Mouse (Mus musculus): ENCODE results near the gene Slc25a12. TPM values are rescaled to one million over a fixed set of nuclear protein-coding genes. Genes with fewer than 3 reads are reported as not detected.

The Slc25a12 gene
- polyA plus RNA-seq, 1 experiment from 2014 or later: 32.5 TPM

- H3K4me3 ChIP-seq (ENCODE audit: low read length): no peak overlapping the region
- H3K27me3 ChIP-seq (ENCODE audit: control insufficient read depth, insufficient read depth, low read depth, low read length): no peaks in the 10 kb centered on the region
- peaks cover 18% of the 10 kb centered on the region for H3K4me1 ChIP-seq (replicated peaks; ENCODE audit: control insufficient read depth, insufficient read depth, low read length)
- no peaks in the 10 kb centered on the region for H3K9me3 ChIP-seq (ENCODE audit: control insufficient read depth, low read length)
- H3K9ac ChIP-seq (ENCODE audit: low read length): no peak overlapping the region
- peak overlapping the region; percentile 61 for H3K27ac ChIP-seq (ENCODE audit: low read length)
- peak; percentile 92 for ATAC-seq (ENCODE audit: low read depth)
- H3K4me2 ChIP-seq (ENCODE audit: low read depth, low read length): no peak overlapping the region
- 0 out of 2 replicates have a peak, but pooled peaks cover 2% of the 10 kb centered on the region for H3K36me3 ChIP-seq (ENCODE audit: control insufficient read depth, insufficient read depth, low read length)
These were observed 64.3 kb downstream of the Slc25a12 start for GRCm38 (mm10) chr2:71303221-71303620.

DNA sequence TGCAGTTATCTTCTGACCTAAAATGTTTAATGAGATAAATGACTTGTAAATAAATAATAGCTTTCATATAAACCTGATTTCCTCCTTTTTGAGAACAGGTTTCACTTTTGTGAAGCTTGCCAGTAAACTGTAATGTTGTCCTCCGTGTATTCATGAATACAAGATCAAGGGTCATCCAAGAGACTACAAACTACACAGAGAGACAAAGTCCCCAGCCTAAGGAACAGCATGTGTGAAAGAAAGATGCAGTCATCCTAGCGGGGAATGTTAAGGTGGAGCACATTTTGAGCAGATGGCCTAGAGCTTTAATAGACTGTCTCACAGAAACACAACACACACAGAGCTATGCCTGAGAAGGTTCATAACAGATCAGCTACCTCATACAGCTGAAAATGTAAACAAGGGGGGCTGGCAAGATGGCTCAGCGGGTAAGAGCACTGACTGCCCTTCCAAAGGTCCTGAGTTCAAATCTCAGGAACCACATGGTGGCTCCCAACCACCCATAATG lies 65.3 kb downstream of the Slc25a12 start:
- Histone ChIP-seq H3K4me1 (replicated peaks; ENCODE audit: control insufficient read depth, insufficient read depth, low read length) (peaks cover 18% of the 10 kb centered on the region), H3K4me2 (ENCODE audit: low read depth, low read length) (no peak overlapping the region), H3K4me3 (ENCODE audit: low read length) (no peak overlapping the region), H3K27me3 (ENCODE audit: control insufficient read depth, insufficient read depth, low read depth, low read length) (no peaks in the 10 kb centered on the region), H3K9ac (ENCODE audit: low read length) (no peak overlapping the region), H3K9me3 (ENCODE audit: control insufficient read depth, low read length) (no peaks in the 10 kb centered on the region), H3K27ac (ENCODE audit: low read length) (no peak overlapping the region), H3K36me3 (ENCODE audit: control insufficient read depth, insufficient read depth, low read length) (0 out of 2 replicates have a peak, but pooled peaks cover 2% of the 10 kb centered on the region)
- WGBS: 65% methylated on average over 3 of the region's 3 CpGs
- no peak for ATAC-seq (ENCODE audit: low read depth)

DNA sequence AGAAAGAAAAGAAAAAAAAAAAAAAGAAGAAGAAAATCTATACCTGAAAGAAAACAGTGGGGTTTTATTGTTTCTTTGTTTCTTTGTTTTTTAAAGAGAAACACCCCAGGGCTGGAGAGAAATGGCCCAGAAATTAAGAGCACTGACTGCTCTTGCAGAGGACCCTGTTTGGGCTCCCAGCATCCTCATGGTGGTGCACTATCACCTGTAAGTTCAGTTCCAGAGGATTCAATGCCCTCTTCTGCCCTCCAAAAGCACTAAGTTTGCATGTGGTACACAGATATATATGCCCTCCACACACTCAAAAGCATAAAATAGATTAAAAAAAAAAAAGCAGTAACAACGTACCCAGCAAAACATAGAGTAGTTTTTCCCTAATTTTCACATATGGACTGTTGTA lies 68.8 kb downstream of the Slc25a12 start:
- no peak overlapping the region for H3K4me3 ChIP-seq (ENCODE audit: low read length)
- no peaks in the 10 kb centered on the region for H3K27me3 ChIP-seq (ENCODE audit: control insufficient read depth, insufficient read depth, low read depth, low read length)
- H3K27ac ChIP-seq (ENCODE audit: low read length): no peak overlapping the region
- no peak overlapping the region for H3K9ac ChIP-seq (ENCODE audit: low read length)
- no peak overlapping the region for H3K4me2 ChIP-seq (ENCODE audit: low read depth, low read length)
- H3K36me3 ChIP-seq (ENCODE audit: control insufficient read depth, insufficient read depth, low read length): no peaks in the 10 kb centered on the region
- WGBS: 90% methylated on average over 1 of the region's 1 CpGs
- no peak for ATAC-seq (ENCODE audit: low read depth)
- 0 out of 2 replicates have a peak, but pooled peaks cover 5% of the 10 kb centered on the region for H3K4me1 ChIP-seq (replicated peaks; ENCODE audit: control insufficient read depth, insufficient read depth, low read length)
- H3K9me3 ChIP-seq (ENCODE audit: control insufficient read depth, low read length): no peaks in the 10 kb centered on the region

- no peak overlapping the region for H3K4me2 ChIP-seq (ENCODE audit: low read depth, low read length)
- no peaks in the 10 kb centered on the region for H3K27me3 ChIP-seq (ENCODE audit: control insufficient read depth, insufficient read depth, low read depth, low read length)
- no peak overlapping the region for H3K27ac ChIP-seq (ENCODE audit: low read length)
- H3K36me3 ChIP-seq (ENCODE audit: control insufficient read depth, insufficient read depth, low read length): no peaks in the 10 kb centered on the region
- ATAC-seq (ENCODE audit: low read depth): no peak
- no peaks in the 10 kb centered on the region for H3K4me1 ChIP-seq (replicated peaks; ENCODE audit: control insufficient read depth, insufficient read depth, low read length)
- H3K9me3 ChIP-seq (ENCODE audit: control insufficient read depth, low read length): no peaks in the 10 kb centered on the region
- no peak overlapping the region for H3K9ac ChIP-seq (ENCODE audit: low read length)
- 45% methylated on average over 1 of the region's 1 CpGs for WGBS
- no peak overlapping the region for H3K4me3 ChIP-seq (ENCODE audit: low read length)
These were observed 70.0 kb downstream of the Slc25a12 start for GRCm38 (mm10) chr2:71297501-71297900.

DNA sequence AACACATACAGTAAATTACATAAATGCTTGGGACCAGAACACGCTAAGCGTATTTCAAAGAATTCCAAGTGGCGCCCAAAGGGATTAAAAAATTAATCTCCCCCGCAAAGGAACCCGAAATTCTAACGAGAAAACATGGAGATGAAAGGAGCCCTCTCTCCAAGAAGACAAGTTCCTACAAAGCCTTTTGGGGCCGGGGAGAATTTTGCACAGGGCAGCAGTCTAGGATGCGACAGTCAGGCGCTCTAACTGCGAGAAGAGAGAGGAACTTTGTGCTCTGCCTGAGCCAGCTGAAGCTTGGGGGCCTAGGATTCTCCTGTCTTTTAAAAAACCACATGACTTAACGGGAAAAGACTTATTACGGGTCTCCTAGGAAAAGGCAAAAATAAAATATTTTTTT lies 71.7 kb downstream of the Slc25a12 start:
- no peak overlapping the region for H3K9ac ChIP-seq (ENCODE audit: low read length)
- no peaks in the 10 kb centered on the region for H3K36me3 ChIP-seq (ENCODE audit: control insufficient read depth, insufficient read depth, low read length)
- H3K4me1 ChIP-seq (replicated peaks; ENCODE audit: control insufficient read depth, insufficient read depth, low read length): no peaks in the 10 kb centered on the region; the same call in 1 of the 2 replicates
- no peak overlapping the region for H3K4me3 ChIP-seq (ENCODE audit: low read length)
- no peak overlapping the region for H3K27ac ChIP-seq (ENCODE audit: low read length)
- no peak for ATAC-seq (ENCODE audit: low read depth)
- H3K9me3 ChIP-seq (ENCODE audit: control insufficient read depth, low read length): no peaks in the 10 kb centered on the region
- H3K4me2 ChIP-seq (ENCODE audit: low read depth, low read length): no peak overlapping the region
- WGBS: 87% methylated on average over 12 of the region's 12 CpGs
- H3K27me3 ChIP-seq (ENCODE audit: control insufficient read depth, insufficient read depth, low read depth, low read length): no peaks in the 10 kb centered on the region

- no peak overlapping the region for H3K27ac ChIP-seq (ENCODE audit: low read length)
- no peaks in the 10 kb centered on the region for H3K36me3 ChIP-seq (ENCODE audit: control insufficient read depth, insufficient read depth, low read length)
- H3K27me3 ChIP-seq (ENCODE audit: control insufficient read depth, insufficient read depth, low read depth, low read length): no peaks in the 10 kb centered on the region
- no peak overlapping the region for H3K9ac ChIP-seq (ENCODE audit: low read length)
- H3K4me2 ChIP-seq (ENCODE audit: low read depth, low read length): no peak overlapping the region
- no peaks in the 10 kb centered on the region for H3K9me3 ChIP-seq (ENCODE audit: control insufficient read depth, low read length)
- no peak overlapping the region for H3K4me3 ChIP-seq (ENCODE audit: low read length)
- WGBS: 19% methylated on average over 7 of the region's 7 CpGs
- ATAC-seq (ENCODE audit: low read depth): no peak
- H3K4me1 ChIP-seq (replicated peaks; ENCODE audit: control insufficient read depth, insufficient read depth, low read length): peaks cover 3% of the 10 kb centered on the region; the same call in 1 of the 2 replicates
These were observed 73.1 kb downstream of the Slc25a12 start for GRCm38 (mm10) chr2:71294489-71294888.

DNA sequence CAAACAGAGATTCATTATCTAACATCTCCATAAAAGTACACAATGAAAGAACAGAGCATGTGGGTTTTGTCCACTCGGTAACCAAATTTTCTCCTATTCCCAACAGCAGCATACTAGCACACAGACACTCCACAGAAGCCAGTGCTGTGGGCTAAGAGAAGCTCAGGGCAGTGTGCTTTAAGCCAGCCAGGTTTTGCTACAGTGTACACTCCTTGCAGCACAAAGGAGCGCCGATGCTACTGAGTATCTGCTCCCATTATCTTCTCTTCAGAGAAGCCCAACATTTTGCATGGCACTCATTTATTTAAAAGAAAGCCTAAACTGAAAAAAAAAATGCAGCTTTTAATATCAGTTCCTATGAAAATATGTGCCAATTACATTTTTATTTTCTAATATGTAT lies 73.6 kb downstream of the Slc25a12 start:
- H3K27me3 ChIP-seq (ENCODE audit: control insufficient read depth, insufficient read depth, low read depth, low read length): no peaks in the 10 kb centered on the region
- WGBS: 63% methylated on average over 3 of the region's 3 CpGs
- H3K27ac ChIP-seq (ENCODE audit: low read length): no peak overlapping the region
- no peaks in the 10 kb centered on the region for H3K9me3 ChIP-seq (ENCODE audit: control insufficient read depth, low read length)
- H3K36me3 ChIP-seq (ENCODE audit: control insufficient read depth, insufficient read depth, low read length): no peaks in the 10 kb centered on the region
- H3K4me1 ChIP-seq (replicated peaks; ENCODE audit: control insufficient read depth, insufficient read depth, low read length): peaks cover 3% of the 10 kb centered on the region; the same call in 1 of the 2 replicates
- H3K4me3 ChIP-seq (ENCODE audit: low read length): no peak overlapping the region
- ATAC-seq (ENCODE audit: low read depth): no peak
- no peak overlapping the region for H3K4me2 ChIP-seq (ENCODE audit: low read depth, low read length)
- no peak overlapping the region for H3K9ac ChIP-seq (ENCODE audit: low read length)

DNA sequence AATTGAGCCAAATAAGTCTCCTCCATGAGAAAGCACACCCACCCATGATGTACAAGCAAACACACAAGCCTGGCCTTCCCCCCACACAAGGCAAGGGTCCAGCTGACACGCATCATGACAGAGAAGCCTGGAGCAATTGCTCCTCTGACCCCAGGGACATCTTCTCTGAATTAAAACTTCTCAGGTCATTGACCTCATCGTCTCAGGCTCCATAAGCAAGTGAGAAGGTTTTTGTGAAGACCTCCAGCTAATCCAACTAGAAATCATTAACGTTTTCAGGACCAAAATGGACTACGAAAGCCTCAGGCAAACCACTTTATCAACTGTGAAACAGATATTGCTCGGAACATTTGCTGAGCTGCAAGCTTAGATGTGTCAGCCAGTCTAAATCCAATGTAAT lies 76.0 kb downstream of the Slc25a12 start:
- Histone ChIP-seq H3K9ac (ENCODE audit: low read length) (no peak overlapping the region), H3K36me3 (ENCODE audit: control insufficient read depth, insufficient read depth, low read length) (no peaks in the 10 kb centered on the region), H3K27ac (ENCODE audit: low read length) (no peak overlapping the region), H3K9me3 (ENCODE audit: control insufficient read depth, low read length) (no peaks in the 10 kb centered on the region), H3K27me3 (ENCODE audit: control insufficient read depth, insufficient read depth, low read depth, low read length) (no peaks in the 10 kb centered on the region), H3K4me3 (ENCODE audit: low read length) (no peak overlapping the region), H3K4me2 (ENCODE audit: low read depth, low read length) (no peak overlapping the region), H3K4me1 (replicated peaks; ENCODE audit: control insufficient read depth, insufficient read depth, low read length) (peaks cover 3% of the 10 kb centered on the region; the same call in 1 of the 2 replicates)
- no peak for ATAC-seq (ENCODE audit: low read depth)
- 56% methylated on average over 5 of the region's 5 CpGs for WGBS

DNA sequence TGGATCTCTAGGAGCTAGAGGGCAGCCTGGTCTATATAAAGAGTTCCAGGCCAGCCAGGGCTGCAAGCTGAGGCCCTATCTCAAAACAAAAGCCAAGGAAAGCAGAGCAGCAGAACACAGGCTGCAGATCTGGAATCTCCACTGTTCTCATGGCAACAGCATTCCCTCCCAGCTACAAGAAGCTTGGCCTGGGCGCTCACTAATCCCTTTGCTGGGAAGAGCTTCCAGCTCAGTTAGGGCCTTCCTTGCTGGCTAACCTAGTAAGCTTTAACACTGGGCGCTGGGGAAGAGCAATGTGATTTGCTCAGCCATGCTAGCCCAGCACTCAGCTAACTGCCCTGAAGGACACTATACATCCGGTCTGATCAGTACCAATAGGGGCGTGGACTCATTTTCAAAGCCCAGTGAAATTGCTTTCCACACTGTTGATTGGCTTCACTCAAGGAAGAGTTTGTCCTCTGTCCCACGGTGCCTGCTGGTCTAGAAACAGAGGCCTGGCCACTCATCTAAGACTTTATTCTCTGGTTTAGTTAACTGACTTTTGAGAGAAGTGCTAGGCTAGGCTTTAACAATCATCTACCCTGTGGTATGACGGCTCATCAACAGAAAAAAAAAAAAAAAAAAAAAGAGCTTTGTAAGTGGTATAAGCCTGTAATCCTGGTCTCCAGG lies 77.3 kb downstream of the Slc25a12 start:
- H3K27ac ChIP-seq (ENCODE audit: low read length): no peak overlapping the region
- no peaks in the 10 kb centered on the region for H3K36me3 ChIP-seq (ENCODE audit: control insufficient read depth, insufficient read depth, low read length)
- 73% methylated on average over 6 of the region's 6 CpGs for whole genome bisulfite sequencing
- no peaks in the 10 kb centered on the region for H3K9me3 ChIP-seq (ENCODE audit: control insufficient read depth, low read length)
- ATAC-seq (ENCODE audit: low read depth): no peak
- peaks cover 3% of the 10 kb centered on the region; the same call in 1 of the 2 replicates for H3K4me1 ChIP-seq (replicated peaks; ENCODE audit: control insufficient read depth, insufficient read depth, low read length)
- H3K27me3 ChIP-seq (ENCODE audit: control insufficient read depth, insufficient read depth, low read depth, low read length): no peaks in the 10 kb centered on the region
- H3K4me2 ChIP-seq (ENCODE audit: low read depth, low read length): no peak overlapping the region
- no peak overlapping the region for H3K9ac ChIP-seq (ENCODE audit: low read length)
- no peak overlapping the region for H3K4me3 ChIP-seq (ENCODE audit: low read length)
